Comparison of ENCODE assay signal across 16 mouse cellular contexts in the genomic region with DNA sequence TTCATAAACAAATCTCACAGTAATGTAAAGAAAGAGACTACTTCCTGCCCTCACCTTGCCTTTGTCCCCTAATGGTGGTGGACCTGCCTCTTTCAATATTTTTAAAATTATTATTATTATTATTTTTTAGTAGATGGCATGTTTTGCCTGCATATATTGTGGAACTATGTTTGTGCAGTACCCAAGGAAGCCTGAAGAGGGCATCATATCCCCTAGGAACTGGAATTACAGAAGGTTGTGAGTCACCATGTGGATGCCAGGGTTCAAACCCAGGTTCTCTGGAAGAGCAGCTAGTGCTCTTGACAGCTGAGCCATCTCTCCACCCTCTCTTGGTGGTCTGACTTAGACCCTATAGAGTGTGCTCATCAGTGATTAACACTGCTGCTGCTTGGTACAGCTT.
DNase-seq lines count a peak whose midpoint lies in the region; ATAC-seq and TF ChIP-seq lines count a peak whose summit lies in the region.
"Had no signal": no experiment of that assay in that cellular context is flagged by ENCODE, and none has a peak within 500 bp of the region (broad histone marks: within the 10 kb centered on the region; RNA-seq: fewer than 3 reads in every experiment).

No protein-coding gene starts in this region.

- H3K27ac ChIP-seq in heart, adult 2 months: no peak overlapping the region
- H3K27ac ChIP-seq in liver, postnatal 0 days (ENCODE audit: low read depth): no peak overlapping the region
- no peak overlapping the region for H3K27ac ChIP-seq in liver, embryonic 12.5 days
- H3K27ac ChIP-seq: midbrain, embryonic 12.5 days; neural tube, embryonic 12.5 days had no signal

- H3K9me3 ChIP-seq in liver, postnatal 0 days (ENCODE audit: low read length): no peaks in the 10 kb centered on the region
- H3K9me3 ChIP-seq in liver, embryonic 12.5 days (replicated peaks): no peaks in the 10 kb centered on the region
- H3K9me3 ChIP-seq: midbrain, embryonic 12.5 days; neural tube, embryonic 12.5 days had no signal

- TF ChIP-seq POLR2A in heart, adult 2 months (IDR thresholded peaks at IDR 0.05; ENCODE audit: insufficient read depth, low read depth, low read length): no peak

- DNase-seq in heart, adult 2 months: no peak
- DNase-seq in heart, postnatal 10 days: no peak
- no peak for DNase-seq in liver, postnatal 0 days
- peak; percentile 33 for DNase-seq in NIH3T3 (ENCODE audit: low read depth)
- DNase-seq in cerebellum, postnatal 25 days: no peak
- DNase-seq in gastrocnemius, postnatal 4 days (ENCODE audit: low spot score in 2 of 2): no peak
- DNase-seq: adrenal gland, postnatal 36 days; cerebellum, adult 11-12 months; embryo, embryonic 11 days; kidney, adult 9 months; left cerebral cortex, postnatal 4 days; retina, postnatal 1 day had no signal

- ATAC-seq in liver, postnatal 0 days: no peak
- ATAC-seq in liver, embryonic 12.5 days: no peak
- ATAC-seq in megakaryocyte, adult 5-6 weeks (ENCODE audit: poor library complexity, severe bottlenecking): peak; percentile 31; the same call in 1 of the 2 replicates

- intact Hi-C loops in heart, adult 2 months (cut with DNase I): loop anchor here (10.0 kb wide), 1 partner anchor 1634 kb away; no protein-coding TSS in a partner anchor
- intact Hi-C loops in heart, postnatal 10 days (cut with DNase I): no loop called here

- TF ChIP-seq EP300 in heart, adult 2 months (IDR thresholded peaks at IDR 0.05; ENCODE audit: insufficient read depth, low read depth, low read length): no peak
- no peak for TF ChIP-seq EP300 in liver, postnatal 0 days (IDR thresholded peaks at IDR 0.05; ENCODE audit: low read depth)

- H3K9ac ChIP-seq in heart, adult 2 months (ENCODE audit: low read depth, low read length): no peak overlapping the region
- no peak overlapping the region for H3K9ac ChIP-seq in liver, postnatal 0 days (replicated peaks)
- no peak overlapping the region for H3K9ac ChIP-seq in liver, embryonic 12.5 days
- H3K9ac ChIP-seq: midbrain, embryonic 12.5 days; neural tube, embryonic 12.5 days had no signal

- no peak overlapping the region for H3K4me2 ChIP-seq in liver, postnatal 0 days (ENCODE audit: low read depth, low read length)
- no peak overlapping the region for H3K4me2 ChIP-seq in liver, embryonic 12.5 days
- H3K4me2 ChIP-seq: midbrain, embryonic 12.5 days; neural tube, embryonic 12.5 days had no signal

- no peaks in the 10 kb centered on the region for H3K27me3 ChIP-seq in heart, adult 2 months (ENCODE audit: control insufficient read depth, insufficient read depth, low read length)
- no peaks in the 10 kb centered on the region for H3K27me3 ChIP-seq in liver, postnatal 0 days (ENCODE audit: insufficient read depth, low read length)
- H3K27me3 ChIP-seq in liver, embryonic 12.5 days (replicated peaks): no peaks in the 10 kb centered on the region
- H3K27me3 ChIP-seq: midbrain, embryonic 12.5 days; neural tube, embryonic 12.5 days had no signal

- peak; percentile 51 for TF ChIP-seq CTCF in heart, adult 2 months (IDR thresholded peaks at IDR 0.05)
- peak; percentile 46 for TF ChIP-seq CTCF in liver, postnatal 0 days (IDR thresholded peaks at IDR 0.05; ENCODE audit: low read depth)

- no peak overlapping the region for H3K4me3 ChIP-seq in heart, adult 2 months
- H3K4me3 ChIP-seq in liver, postnatal 0 days (ENCODE audit: low read depth, low read length): no peak overlapping the region
- H3K4me3 ChIP-seq in liver, embryonic 12.5 days: no peak overlapping the region
- H3K4me3 ChIP-seq: midbrain, embryonic 12.5 days; neural tube, embryonic 12.5 days had no signal

- H3K4me1 ChIP-seq in heart, adult 2 months (ENCODE audit: control insufficient read depth, insufficient read depth, low read length): no peaks in the 10 kb centered on the region
- H3K4me1 ChIP-seq in liver, postnatal 0 days (ENCODE audit: insufficient read depth): no peaks in the 10 kb centered on the region
- H3K4me1 ChIP-seq in liver, embryonic 12.5 days: no peaks in the 10 kb centered on the region
- H3K4me1 ChIP-seq: midbrain, embryonic 12.5 days; neural tube, embryonic 12.5 days had no signal

- no peaks in the 10 kb centered on the region for H3K36me3 ChIP-seq in heart, adult 2 months (ENCODE audit: control insufficient read depth, insufficient read depth, low read length)
- H3K36me3 ChIP-seq in liver, postnatal 0 days (replicated peaks; ENCODE audit: insufficient read depth, low read length): no peaks in the 10 kb centered on the region
- no peaks in the 10 kb centered on the region for H3K36me3 ChIP-seq in liver, embryonic 12.5 days
- H3K36me3 ChIP-seq: midbrain, embryonic 12.5 days; neural tube, embryonic 12.5 days had no signal

- no peaks in the 10 kb centered on the region for H3K79me2 ChIP-seq in heart, adult 2 months (replicated peaks; ENCODE audit: control insufficient read depth, insufficient read depth, low read length)
